Mouse (Mus musculus) left cerebral cortex, postnatal 36 days (tissue): Measurements from ENCODE around the gene 1700007K13Rik. TPM values are rescaled to one million over a fixed set of nuclear protein-coding genes. Genes with fewer than 3 reads are reported as not detected.
"Not testable (repeated sequence)": the region's sequence is repeated elsewhere in the genome, so short reads cannot be mapped to it uniquely, and the experiment has no call there.

Experiments used
- DNase-seq, 2 experiments: peaks; one replicate each; pipeline ENCODE4 v3.0.0; 2021 to 2022; ENCODE audit warnings: low spot score in 2 of 2, mixed read lengths in 1 of 2
- intact Hi-C: fragments of 180-260 bp; cut with DNase I; formaldehyde crosslinking; loops from one replicate; pipeline ENCODE4 v1.15.1; 2025
- total RNA-seq, 2 experiments: library from RNA; stranded (reverse); gene quantifications; 2 replicates each; pipeline ENCODE4 v1.2.3; 2021

1700007K13Rik gene
- total RNA-seq, 2 experiments from 2014 or later = 4.0 to 5.1 TPM

- DNase-seq, intact Hi-C loops: not testable (repeated sequence)
Measured at GRCm38 (mm10) chr2:28472011-28472410, 5.9 kb upstream of the 1700007K13Rik start.

- DNase-seq = no peak
- intact Hi-C loops = no loop called here
Measured at GRCm38 (mm10) chr2:28470591-28470990, 4.5 kb upstream of the 1700007K13Rik start.

GRCm38 (mm10) chr2:28469461-28469860 lies 3.3 kb upstream of the 1700007K13Rik start:
- intact Hi-C loops = loop anchor here (5.0 kb wide), 1 partner anchor 702 kb away; no protein-coding TSS in a partner anchor

GRCm38 (mm10) chr2:28468486-28469225 lies 2.5 kb upstream of the 1700007K13Rik start:
- intact Hi-C loops = loop anchor here (5.0 kb wide), 1 partner anchor 701 kb away; no protein-coding TSS in a partner anchor
- DNase-seq = no peak

More at GRCm38 (mm10) chr2:28469461-28469860, 3.3 kb upstream of the 1700007K13Rik start:
- DNase-seq = no peak

- peak; percentile 84 to 85 for DNase-seq
- intact Hi-C loops = loop anchor here (5.0 kb wide), 1 partner anchor 701 kb away; no protein-coding TSS in a partner anchor
Measured at GRCm38 (mm10) chr2:28467860-28468485, 1.8 kb upstream of the 1700007K13Rik start, which contains the start of gene Mrps2. TSS of gene Mrps2 (plus strand) at chr2:28468066.

GRCm38 (mm10) chr2:28464919-28465318 lies 1.2 kb downstream of the 1700007K13Rik start:
- intact Hi-C loops = loop anchor here (5.0 kb wide), 1 partner anchor 698 kb away; no protein-coding TSS in a partner anchor
- DNase-seq = no peak

GRCm38 (mm10) chr2:28463919-28464318 lies 2.2 kb downstream of the 1700007K13Rik start:
- intact Hi-C loops = no loop called here
- peak; percentile 55 to 71 for DNase-seq

- DNase-seq = no peak
- intact Hi-C loops = no loop called here
Measured at GRCm38 (mm10) chr2:28456616-28457015, 9.5 kb downstream of the 1700007K13Rik start.

- intact Hi-C loops = no loop called here
- no peak for DNase-seq
Measured at GRCm38 (mm10) chr2:28453539-28453938, 12.6 kb downstream of the 1700007K13Rik start.

GRCm38 (mm10) chr2:28451663-28452062 lies 14.5 kb downstream of the 1700007K13Rik start:
- intact Hi-C loops = no loop called here
- no peak for DNase-seq

GRCm38 (mm10) chr2:28447315-28447670 lies 18.8 kb downstream of the 1700007K13Rik start:
- DNase-seq = no peak
- intact Hi-C loops = no loop called here

- intact Hi-C loops = no loop called here
- DNase-seq = peak; percentile 58 to 77
Measured at GRCm38 (mm10) chr2:28446515-28447314, 19.4 kb downstream of the 1700007K13Rik start, which contains the start of gene Ppp1r26. TSS of gene Ppp1r26 (plus strand) at chr2:28446800.

- intact Hi-C loops = no loop called here
Measured at GRCm38 (mm10) chr2:28446181-28446514, 20.0 kb downstream of the 1700007K13Rik start.

GRCm38 (mm10) chr2:28445082-28445481 lies 21.1 kb downstream of the 1700007K13Rik start:
- DNase-seq = no peak
- intact Hi-C loops = no loop called here

More at GRCm38 (mm10) chr2:28446181-28446514, 20.0 kb downstream of the 1700007K13Rik start:
- DNase-seq = no peak

GRCm38 (mm10) chr2:28440842-28441241 lies 25.3 kb downstream of the 1700007K13Rik start:
- intact Hi-C loops = no loop called here
- no peak for DNase-seq

- intact Hi-C loops = no loop called here
- DNase-seq = peak; percentile 38 to 42
Measured at GRCm38 (mm10) chr2:28435401-28435800, 30.7 kb downstream of the 1700007K13Rik start.

- intact Hi-C loops = no loop called here
- DNase-seq = no peak
Measured at GRCm38 (mm10) chr2:28433512-28433911, 32.6 kb downstream of the 1700007K13Rik start.

GRCm38 (mm10) chr2:28432811-28433210 lies 33.3 kb downstream of the 1700007K13Rik start:
- intact Hi-C loops = no loop called here
- no peak for DNase-seq

GRCm38 (mm10) chr2:28430846-28431245 lies 35.3 kb downstream of the 1700007K13Rik start:
- DNase-seq = no peak
- intact Hi-C loops = no loop called here

GRCm38 (mm10) chr2:28427226-28427625 lies 38.9 kb downstream of the 1700007K13Rik start:
- intact Hi-C loops = loop anchor here (10.0 kb wide), 1 partner anchor 882 kb away; no protein-coding TSS in a partner anchor
- DNase-seq = no peak
